Mouse (Mus musculus): ENCODE data around the gene Trpv2. TPM values are rescaled to one million over a fixed set of nuclear protein-coding genes. Genes with fewer than 3 reads are reported as not detected.

The Trpv2 gene
- total RNA-seq, 2 experiments from 2014 or later, result 24.9 to 46.6 TPM

DNA sequence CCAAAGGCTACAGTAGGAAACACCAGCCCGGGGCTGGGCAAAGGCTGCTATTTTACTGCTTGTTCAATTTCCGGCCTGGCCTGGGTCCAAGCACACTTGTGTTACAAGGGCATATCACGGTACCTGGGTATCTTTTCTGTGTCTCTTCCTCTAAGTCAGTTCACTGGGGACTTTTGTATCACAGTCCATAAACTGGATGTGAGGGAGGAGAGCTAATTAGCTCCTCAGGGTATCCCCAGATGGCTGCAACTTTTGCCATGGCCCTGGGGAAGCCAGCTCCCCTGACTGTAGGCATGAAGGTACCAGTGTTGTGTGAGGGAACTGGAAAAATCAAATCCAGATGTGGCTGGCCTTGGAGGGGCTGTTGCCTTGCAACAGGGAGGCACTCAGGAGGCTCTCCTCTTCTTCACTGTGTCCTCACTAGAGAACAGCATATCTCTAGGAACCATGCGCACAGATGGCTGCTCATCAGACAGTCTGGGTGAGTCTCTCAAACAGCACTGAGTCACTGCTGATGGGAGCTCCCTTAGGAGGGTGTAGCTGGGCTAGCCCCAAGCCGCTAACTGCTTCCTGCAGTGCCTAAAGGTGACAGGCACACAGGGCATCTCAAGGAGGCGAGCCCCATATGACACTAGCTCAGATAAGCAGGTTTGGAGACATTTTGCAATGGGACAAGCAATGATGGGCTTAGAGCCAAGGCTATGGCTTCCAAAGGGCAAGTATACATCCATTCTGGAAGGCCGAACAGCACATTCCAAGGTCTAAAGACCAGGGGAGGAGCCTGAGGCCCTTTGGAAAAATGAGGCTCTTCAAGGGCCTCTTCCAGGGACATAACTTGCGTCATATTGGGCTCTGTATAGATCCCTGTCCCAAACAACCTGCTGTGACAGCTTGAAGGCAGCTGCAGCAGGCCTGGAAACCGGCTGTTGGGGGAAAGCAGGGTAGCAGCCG, 50.3 kb downstream of the Trpv2 start:
- ATAC-seq (ENCODE audit: poor library complexity, severe bottlenecking), result no peak

DNA sequence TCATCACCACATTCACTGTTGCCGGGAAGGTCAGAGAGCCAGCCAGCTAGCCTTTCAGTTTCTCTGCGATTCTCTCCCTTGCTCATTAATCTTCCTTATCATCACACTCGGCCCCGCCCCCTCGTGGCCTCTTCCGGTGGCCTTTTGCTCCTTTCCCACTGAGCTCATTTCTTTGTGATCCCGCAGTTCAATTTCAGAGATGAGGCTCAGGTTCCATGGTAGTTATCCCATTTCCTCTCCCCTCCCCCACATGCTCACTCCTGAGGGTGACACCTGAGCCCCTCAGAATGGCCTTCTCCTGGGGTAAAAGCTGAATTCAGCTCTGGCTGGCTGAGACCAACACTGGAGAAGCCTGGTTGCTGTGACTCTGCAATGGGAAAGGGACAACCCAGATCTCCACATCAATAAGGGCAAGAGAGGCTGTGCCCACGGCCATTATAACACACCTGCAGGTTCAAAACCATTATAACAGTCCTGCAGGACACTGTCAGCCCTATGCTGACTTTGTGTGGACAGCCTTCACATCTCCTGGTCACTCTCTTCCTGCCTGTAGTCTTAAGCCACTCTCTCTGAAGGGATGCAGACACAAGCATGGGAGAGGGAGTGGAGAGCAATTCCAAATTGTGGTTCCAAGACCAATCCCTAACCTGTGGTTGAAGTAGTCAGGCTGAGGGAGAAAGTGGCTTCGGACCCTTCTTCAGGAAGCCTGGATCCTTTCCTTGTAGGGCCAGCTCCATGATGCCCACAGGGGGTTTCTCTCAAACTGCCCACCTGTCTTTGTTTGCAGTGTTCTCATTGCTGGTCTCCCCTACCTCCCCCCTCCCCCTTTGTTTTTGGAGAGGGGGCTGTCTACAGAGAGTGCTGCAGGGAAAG, 55.3 kb downstream of the Trpv2 start:
- ATAC-seq (ENCODE audit: poor library complexity, severe bottlenecking), result 0 out of 2 replicates have a peak, but pooled peaks have one; percentile 12

GRCm38 (mm10) chr11:62630225-62630821, 56.0 kb downstream of the Trpv2 start:
- ATAC-seq (ENCODE audit: poor library complexity, severe bottlenecking), result no peak

DNA sequence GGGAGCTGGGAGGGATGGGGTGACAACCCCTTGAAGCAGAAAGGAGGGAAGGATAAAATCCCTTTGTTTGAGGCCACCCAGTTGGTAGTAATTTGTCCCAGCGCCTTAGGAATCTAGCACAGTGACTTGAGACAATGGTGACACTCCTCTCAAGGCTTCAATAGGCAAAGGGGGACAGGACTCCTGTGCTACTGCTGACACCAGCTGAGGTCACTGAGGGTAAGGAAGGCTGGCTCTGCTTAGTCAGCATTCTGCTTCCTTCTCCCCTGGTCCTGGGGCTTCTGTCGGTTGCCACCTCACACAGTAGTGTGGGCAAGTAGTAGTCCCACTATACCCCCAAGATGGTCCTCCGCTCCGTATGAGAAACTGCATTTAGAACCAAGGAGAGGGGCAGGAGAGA, 56.9 kb downstream of the Trpv2 start:
- no peak for ATAC-seq (ENCODE audit: poor library complexity, severe bottlenecking)

DNA sequence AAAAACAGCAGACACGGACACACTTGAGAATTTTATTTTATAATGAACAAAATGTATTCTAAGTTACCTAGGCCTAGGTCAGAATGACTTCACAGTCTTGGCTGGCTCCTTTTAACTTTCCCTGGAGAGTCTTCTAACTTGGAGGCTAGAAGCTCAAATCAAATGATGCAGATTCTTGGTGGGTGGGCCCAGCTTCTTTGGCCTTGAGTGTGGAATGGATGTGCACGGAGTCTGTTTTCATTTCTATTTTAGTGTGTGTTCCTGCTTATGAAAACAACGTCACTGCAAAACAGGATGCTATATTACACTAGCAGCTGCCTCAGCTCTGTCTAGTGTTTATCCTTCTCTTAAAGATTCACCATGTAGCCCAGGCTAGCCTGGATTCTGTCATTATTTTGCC, 61.1 kb downstream of the Trpv2 start:
- ATAC-seq (ENCODE audit: poor library complexity, severe bottlenecking), result no peak

DNA sequence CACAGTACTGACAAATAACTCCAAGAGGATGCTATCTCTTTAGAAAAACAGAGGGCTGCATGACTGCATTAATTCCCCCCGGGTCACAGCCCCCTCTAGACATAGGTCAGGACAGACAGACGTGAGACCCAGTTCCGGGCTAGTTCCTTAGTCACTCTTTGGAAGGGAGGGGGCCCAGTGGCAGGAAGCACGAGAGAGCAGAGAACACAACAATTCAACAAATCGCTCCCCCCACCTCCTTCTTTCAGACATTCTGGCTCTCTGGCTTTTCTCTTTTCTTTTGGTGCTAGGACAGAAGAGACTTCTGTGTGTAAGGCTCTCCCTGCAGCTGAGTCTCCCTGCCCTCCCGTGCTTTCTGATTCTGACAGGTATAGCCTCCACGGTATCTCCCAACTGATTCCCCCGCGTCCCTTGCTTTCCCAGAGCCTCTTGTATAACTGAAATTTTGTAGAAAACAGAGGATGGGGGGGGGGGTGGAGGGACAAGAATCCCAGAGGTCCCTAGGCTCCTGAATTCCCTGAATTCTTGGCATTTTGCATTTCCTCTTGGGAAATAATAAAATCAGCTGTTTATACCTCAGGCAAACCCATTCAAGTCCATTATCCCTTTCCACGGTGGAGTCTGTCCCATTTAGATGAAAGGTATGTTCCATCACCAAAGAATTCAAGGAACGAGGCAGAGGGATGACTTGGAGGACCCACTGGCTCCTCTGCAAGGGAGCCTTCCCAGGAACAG, 62.0 kb downstream of the Trpv2 start:
- ATAC-seq (ENCODE audit: poor library complexity, severe bottlenecking), result no peak

GRCm38 (mm10) chr11:62636840-62637221, 62.5 kb downstream of the Trpv2 start:
- no peak for ATAC-seq (ENCODE audit: poor library complexity, severe bottlenecking)

DNA sequence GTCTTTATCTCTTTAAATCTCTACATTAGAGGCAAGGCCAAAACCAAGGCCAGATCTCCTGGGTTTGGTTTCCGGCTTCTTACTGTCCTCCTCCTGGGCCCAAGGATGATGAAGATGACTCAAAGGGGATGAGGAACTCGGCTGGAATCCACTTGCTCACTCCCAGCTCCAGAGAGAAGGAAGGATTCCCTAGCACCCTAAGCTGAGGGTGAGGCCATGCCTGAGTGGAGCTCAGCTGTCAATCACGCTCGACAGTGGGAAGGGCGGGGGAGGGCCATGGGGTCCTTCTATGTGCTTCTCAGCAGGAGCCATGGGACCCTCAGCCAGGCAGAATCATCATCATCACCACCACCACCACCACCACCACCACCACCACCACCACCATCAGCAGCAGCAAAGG, 63.1 kb downstream of the Trpv2 start:
- no peak for ATAC-seq (ENCODE audit: poor library complexity, severe bottlenecking)

- ATAC-seq (ENCODE audit: poor library complexity, severe bottlenecking), result no peak
Measured at GRCm38 (mm10) chr11:62637806-62638205, 63.5 kb downstream of the Trpv2 start.

DNA sequence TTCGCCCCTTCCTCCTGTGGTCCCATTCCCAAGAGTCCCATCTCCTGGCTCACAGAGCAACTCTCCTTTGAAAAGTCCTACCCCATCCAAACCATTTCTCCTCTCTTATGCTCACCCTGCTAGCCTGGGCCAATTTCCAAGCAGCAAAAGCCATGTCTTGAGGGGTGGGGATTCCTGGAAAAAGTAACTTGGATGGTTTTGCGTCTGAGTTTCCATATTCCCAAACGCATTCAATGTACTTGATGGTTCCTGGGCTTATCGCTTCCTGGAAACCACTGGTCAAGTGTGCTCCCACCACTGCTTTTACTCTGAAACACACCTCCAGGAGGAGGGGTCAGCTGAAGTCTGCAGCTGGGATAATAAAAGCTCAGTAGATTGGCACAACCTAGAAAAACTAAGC, 64.1 kb downstream of the Trpv2 start:
- no peak for ATAC-seq (ENCODE audit: poor library complexity, severe bottlenecking)

DNA sequence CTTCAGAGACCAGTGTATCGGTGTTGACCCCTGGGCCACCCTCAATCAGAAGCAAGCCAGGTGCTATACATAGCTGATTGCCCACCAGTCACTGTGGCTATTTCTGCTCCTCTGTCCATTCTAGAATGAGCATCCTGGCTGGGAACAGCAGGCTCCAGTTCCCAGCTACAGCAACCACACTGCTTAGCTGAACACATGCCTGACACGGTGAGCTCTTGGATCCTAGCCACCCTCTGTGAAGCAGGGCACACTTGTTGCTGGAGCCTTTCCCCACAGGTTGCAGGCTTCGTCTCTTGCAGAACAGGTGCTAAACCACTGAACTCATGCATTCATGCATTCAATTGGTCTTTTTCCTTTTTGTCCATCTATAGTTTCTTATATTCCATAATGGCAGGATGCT, 66.1 kb downstream of the Trpv2 start:
- no peak for ATAC-seq (ENCODE audit: poor library complexity, severe bottlenecking)

DNA sequence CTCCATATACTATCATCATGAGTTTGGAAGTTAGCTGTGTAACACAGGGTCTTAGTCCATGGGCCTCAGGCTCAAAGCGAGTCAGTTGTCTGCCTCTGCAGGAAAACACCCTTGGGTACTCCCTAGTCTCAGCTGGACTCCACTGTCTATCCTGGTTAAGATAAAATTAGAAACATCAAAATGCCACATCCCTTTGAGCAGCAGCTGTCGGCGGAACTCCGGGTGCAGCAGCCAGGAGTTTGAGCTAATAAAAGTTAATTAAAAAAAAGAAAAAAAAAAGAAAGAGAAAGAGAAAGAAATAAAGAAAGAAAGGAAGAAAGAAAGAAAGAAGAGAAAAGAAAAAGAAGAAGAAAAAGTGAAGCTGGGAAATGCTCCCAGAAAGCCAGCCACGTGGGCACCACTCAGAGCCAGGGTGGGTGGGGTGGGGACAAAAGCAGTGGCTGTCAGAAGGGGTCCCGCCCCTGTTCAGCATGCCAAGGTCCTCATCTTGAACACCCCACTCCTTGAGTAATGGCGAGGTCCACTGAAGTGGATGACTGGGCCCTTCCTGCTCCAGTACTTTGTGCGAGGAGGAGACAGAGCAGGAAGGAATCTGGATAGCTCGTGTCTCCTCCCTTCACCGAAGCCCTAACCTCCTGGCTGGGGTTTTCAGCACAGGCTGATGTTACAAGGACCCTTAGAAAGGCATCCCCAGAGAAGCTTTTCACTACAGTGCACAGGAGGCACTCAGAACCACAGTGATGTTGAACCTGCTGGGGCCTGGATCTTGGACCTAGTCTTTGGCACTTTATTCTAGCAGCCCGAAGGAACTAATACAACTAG, 67.9 kb downstream of the Trpv2 start:
- no peak for ATAC-seq (ENCODE audit: poor library complexity, severe bottlenecking)

DNA sequence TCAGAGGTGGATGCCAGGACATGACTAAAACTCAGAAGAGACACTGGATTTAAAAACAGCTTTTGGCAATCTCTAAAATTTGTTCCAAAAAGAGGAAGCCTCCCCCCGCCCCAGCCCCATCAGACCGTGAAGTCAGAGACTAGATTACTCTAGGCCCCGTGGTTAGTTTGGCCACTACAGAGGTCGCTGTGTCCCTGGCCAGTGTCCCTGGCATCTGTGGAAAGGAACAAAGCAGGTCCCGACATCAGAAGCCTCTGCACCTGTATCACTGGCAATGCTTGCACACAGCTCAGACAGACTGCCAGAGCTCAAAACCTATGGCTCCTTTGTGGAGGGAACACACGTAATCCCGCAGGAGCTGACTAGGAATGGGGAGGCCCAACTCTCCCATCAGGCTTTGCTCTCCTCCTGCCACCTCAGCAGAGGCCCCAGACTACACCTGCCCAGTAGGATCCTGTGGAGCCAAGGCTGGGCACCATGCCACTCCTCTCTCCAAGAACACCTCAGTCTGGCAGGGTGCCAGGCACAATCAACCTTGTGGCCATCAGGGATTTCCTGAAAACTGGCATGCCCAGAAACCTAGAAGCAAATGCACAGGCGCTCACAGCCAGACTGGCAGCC, 68.8 kb downstream of the Trpv2 start:
- peak; percentile 38 for ATAC-seq (ENCODE audit: poor library complexity, severe bottlenecking)

DNA sequence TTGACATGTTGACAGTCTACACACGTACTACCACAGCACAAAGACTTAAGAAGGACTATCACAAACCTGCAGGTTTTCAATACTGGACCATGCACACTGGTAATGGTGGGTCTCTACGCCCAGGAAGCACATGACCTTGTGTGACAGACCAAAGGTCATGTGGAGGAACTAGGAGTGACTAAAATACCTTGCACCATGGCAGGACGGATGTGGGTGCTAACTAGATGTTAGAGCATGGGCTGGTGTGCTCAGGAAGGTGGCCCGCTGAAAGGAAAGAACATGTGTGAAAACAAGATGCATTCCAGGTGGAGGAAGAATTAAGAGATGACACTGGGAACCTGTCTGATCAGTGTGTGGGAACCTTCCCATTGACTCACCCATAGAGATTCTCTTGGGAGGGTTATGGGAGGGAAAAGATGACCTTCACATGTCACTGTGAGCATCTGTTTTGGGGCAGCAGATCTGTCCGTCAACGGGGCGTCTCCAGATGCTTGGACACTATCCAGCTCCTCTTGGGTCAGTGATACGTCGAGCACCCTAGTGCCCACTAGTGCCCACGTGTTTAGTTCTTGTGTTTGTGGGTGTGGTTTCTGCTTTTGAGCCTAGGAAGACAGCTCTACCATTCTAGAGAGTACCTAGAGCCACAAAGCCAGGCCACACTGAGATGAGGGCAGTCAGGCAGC, 69.5 kb downstream of the Trpv2 start:
- ATAC-seq (ENCODE audit: poor library complexity, severe bottlenecking), result peak; percentile 12; the same call in 1 of the 2 replicates

DNA sequence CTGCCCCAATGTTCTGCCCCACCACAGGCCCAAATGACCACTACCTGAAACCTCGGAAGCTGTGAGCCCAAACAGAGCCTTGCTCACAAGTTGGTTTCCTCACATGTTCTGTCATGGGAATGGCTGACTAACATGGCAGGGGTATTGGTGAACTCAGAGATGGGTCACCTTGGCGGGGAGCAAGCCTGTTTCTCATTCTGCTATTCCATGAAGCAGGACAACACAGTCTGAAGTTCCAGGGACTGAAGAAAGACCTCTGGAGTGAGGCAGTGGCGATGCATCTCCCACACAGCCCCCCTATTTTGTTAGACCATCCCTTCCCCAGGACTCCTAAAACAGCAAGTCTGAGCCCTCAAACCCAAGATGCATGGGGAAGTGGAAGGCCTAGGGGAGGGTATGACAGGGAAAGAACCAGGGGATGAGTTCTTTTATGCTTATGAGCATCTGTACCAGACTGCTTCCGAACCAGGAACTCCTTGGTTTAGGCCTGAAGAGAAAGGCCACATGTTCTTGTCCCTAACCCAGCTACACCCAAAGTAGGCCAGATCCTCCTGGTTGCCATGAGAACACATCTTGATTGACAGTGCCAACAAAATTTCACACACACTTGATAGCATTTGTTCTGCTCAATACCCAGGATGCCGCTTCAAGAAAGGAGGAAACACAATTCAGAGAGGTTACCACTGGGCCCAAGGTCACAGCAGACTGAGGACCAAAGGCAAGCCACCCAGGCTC, 70.5 kb downstream of the Trpv2 start:
- ATAC-seq (ENCODE audit: poor library complexity, severe bottlenecking), result no peak

- no peak for ATAC-seq (ENCODE audit: poor library complexity, severe bottlenecking)
Measured at GRCm38 (mm10) chr11:62645337-62645675, 71.0 kb downstream of the Trpv2 start.

- ATAC-seq (ENCODE audit: poor library complexity, severe bottlenecking), result peak; percentile 31
Measured at GRCm38 (mm10) chr11:62645732-62646494, 71.6 kb downstream of the Trpv2 start.
